Mouse (Mus musculus): ENCODE data around the gene Zbtb8b.

DNA sequence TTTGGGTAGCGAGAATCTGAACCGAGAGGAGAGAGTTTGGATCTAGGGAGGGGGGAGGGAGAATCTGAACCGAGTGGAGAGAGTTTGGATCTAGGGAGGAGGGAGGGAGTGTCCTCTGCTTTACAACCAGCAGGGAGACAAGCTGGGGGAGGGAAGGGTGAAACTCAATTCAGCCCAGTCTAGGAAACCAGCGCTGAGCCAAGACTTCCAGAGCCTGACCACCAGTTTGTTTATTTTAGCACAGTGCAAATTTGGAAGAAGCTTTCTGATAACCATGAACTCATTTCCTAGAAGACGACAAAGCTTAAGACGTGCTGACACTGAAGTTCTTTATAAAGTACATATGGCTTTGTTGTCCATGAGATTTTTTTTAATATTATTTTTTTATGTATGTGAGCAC is 56.2 kb downstream of the Zbtb8b start:
- TF ChIP-seq CTCF (IDR thresholded peaks at IDR 0.05; ENCODE audit: extremely low read depth, insufficient read length, insufficient replicate concordance, low read depth, low read length) (no peak), POLR2A (IDR thresholded peaks at IDR 0.05; ENCODE audit: low read depth, low read length) (no peak)
